In the genomic region with DNA sequence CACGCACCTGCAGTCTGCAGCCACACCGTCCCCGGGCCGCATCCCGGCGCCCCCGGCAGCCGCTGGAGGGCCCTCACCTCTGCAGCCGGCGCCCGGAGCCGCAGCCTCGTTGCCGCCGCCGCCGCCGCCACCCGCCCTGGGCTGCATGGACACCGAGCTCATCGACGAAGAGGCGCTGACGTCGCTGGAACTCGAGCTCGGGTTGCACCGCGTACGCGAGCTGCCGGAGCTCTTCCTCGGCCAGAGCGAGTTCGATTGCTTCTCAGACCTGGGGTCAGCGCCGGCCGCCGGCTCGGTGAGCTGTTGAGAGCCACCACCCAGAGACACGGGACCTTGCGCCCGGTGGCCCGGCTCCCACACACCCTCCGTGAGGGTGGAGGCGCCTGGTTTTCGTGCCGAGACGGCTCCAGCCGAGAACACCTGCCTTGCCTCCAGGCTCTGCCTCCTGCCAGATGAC, we compare ENCODE assay signal across 8 mouse cellular contexts. TPM values are rescaled to one million over a fixed set of nuclear protein-coding genes. Genes with fewer than 3 reads are reported as not detected.
DNase-seq lines count a peak whose midpoint lies in the region; ATAC-seq and TF ChIP-seq lines count a peak whose summit lies in the region.

No protein-coding gene starts in this region.

- peak overlapping the region; percentile 74 for H3K9ac ChIP-seq in heart, embryonic 15.5 days
- H3K9ac ChIP-seq in kidney, postnatal 0 days (ENCODE audit: low read depth, low read length): peak overlapping the region; percentile 72
- H3K9ac ChIP-seq in lung, embryonic 15.5 days: peak overlapping the region; percentile 47

- H3K4me2 ChIP-seq in heart, embryonic 15.5 days: peak overlapping the region; percentile 90
- H3K4me2 ChIP-seq in kidney, postnatal 0 days (ENCODE audit: low read length): peak overlapping the region; percentile 99
- peak overlapping the region; percentile 100 for H3K4me2 ChIP-seq in lung, embryonic 15.5 days

- H3K27ac ChIP-seq in bone marrow macrophage, adult 2 months (ENCODE audit: insufficient read depth, low read depth, low read length): no peak overlapping the region
- peak overlapping the region; percentile 85 for H3K27ac ChIP-seq in heart, embryonic 15.5 days
- H3K27ac ChIP-seq in kidney, postnatal 0 days: peak overlapping the region; percentile 62; the same call in 1 of the 2 replicates
- H3K27ac ChIP-seq in lung, embryonic 15.5 days: no peak overlapping the region
- no peak overlapping the region for H3K27ac ChIP-seq in olfactory bulb, adult 2 months (ENCODE audit: insufficient read depth, low read depth, low read length)

- no peaks in the 10 kb centered on the region; the same call in 1 of the 2 replicates for H3K27me3 ChIP-seq in erythroblast, embryonic 14.5 days (ENCODE audit: control insufficient read depth)
- no peaks in the 10 kb centered on the region for H3K27me3 ChIP-seq in heart, embryonic 15.5 days
- no peaks in the 10 kb centered on the region for H3K27me3 ChIP-seq in kidney, postnatal 0 days (ENCODE audit: insufficient read depth, low read length)
- H3K27me3 ChIP-seq in lung, embryonic 15.5 days: peaks cover 29% of the 10 kb centered on the region

- TF ChIP-seq POLR2A in bone marrow macrophage, adult 2 months (IDR thresholded peaks at IDR 0.05; ENCODE audit: borderline replicate concordance, low read depth, low read length): no peak
- no peak for TF ChIP-seq POLR2A in olfactory bulb, adult 2 months (IDR thresholded peaks at IDR 0.05; ENCODE audit: insufficient read depth, low read depth, low read length)

- H3K4me1 ChIP-seq in bone marrow macrophage, adult 2 months (ENCODE audit: control insufficient read depth, insufficient read depth, low read length): 0 out of 2 replicates have a peak, but pooled peaks cover 5% of the 10 kb centered on the region
- H3K4me1 ChIP-seq in erythroblast, embryonic 14.5 days (ENCODE audit: control insufficient read depth): peaks cover 83% of the 10 kb centered on the region
- H3K4me1 ChIP-seq in heart, embryonic 15.5 days (replicated peaks): peaks cover 23% of the 10 kb centered on the region
- H3K4me1 ChIP-seq in kidney, postnatal 0 days (replicated peaks; ENCODE audit: insufficient read depth, low read length): peaks cover 4% of the 10 kb centered on the region; the same call in 1 of the 2 replicates
- H3K4me1 ChIP-seq in lung, embryonic 15.5 days: peaks cover 15% of the 10 kb centered on the region
- H3K4me1 ChIP-seq in olfactory bulb, adult 2 months (ENCODE audit: control insufficient read depth, insufficient read depth, low read length): peaks cover 15% of the 10 kb centered on the region; the same call in 1 of the 2 replicates

- peak; percentile 50 for ATAC-seq in CD4-positive, CD25-positive, alpha-beta regulatory T cell, adult 4 months
- ATAC-seq in heart, embryonic 15.5 days (replicated peaks; ENCODE audit: insufficient number of reproducible peaks, insufficient read depth, low FRiP score, low read depth): peak; percentile 54
- ATAC-seq in kidney, postnatal 0 days (replicated peaks; ENCODE audit: low FRiP score, low read depth): peak; percentile 48
- ATAC-seq in lung, embryonic 15.5 days (ENCODE audit: borderline replicate concordance, extremely low read depth, low FRiP score, low TSS enrichment): peak; percentile 60

- WGBS in heart, embryonic 15.5 days: under 1% methylated on average over 50 of the region's 50 CpGs
- under 1% methylated on average over 50 of the region's 50 CpGs for WGBS in kidney, postnatal 0 days
- under 1% methylated on average over 50 of the region's 50 CpGs for WGBS in lung, embryonic 15.5 days
- WGBS in olfactory bulb, adult 2 months: 2% methylated on average over 50 of the region's 50 CpGs

- peak; percentile 63 for DNase-seq in kidney, postnatal 0 days (ENCODE audit: low spot score)
- peak; percentile 55 for DNase-seq in testis, postnatal 14 days (ENCODE audit: low spot score)

- no peak for TF ChIP-seq CTCF in bone marrow macrophage, adult 2 months (IDR thresholded peaks at IDR 0.05; ENCODE audit: low read depth, low read length)
- no peak for TF ChIP-seq CTCF in kidney, postnatal 0 days (IDR thresholded peaks at IDR 0.05; ENCODE audit: low read depth)
- no peak for TF ChIP-seq CTCF in olfactory bulb, adult 2 months (IDR thresholded peaks at IDR 0.05; ENCODE audit: insufficient read depth, low read depth, low read length)

- H3K9me3 ChIP-seq in erythroblast, embryonic 14.5 days (ENCODE audit: control insufficient read depth, low read length): peaks cover 8% of the 10 kb centered on the region; the same call in 1 of the 2 replicates
- no peaks in the 10 kb centered on the region for H3K9me3 ChIP-seq in heart, embryonic 15.5 days (replicated peaks)
- no peaks in the 10 kb centered on the region for H3K9me3 ChIP-seq in kidney, postnatal 0 days (replicated peaks; ENCODE audit: low read length)
- no peaks in the 10 kb centered on the region for H3K9me3 ChIP-seq in lung, embryonic 15.5 days

- H3K4me3 ChIP-seq in bone marrow macrophage, adult 2 months (ENCODE audit: insufficient read depth, low read length): peak overlapping the region; percentile 61
- H3K4me3 ChIP-seq in erythroblast, embryonic 14.5 days (replicated peaks): peak overlapping the region; percentile 98
- peak overlapping the region; percentile 62 for H3K4me3 ChIP-seq in heart, embryonic 15.5 days
- H3K4me3 ChIP-seq in kidney, postnatal 0 days (replicated peaks; ENCODE audit: low read depth, low read length): peak overlapping the region; percentile 53
- H3K4me3 ChIP-seq in lung, embryonic 15.5 days: peak overlapping the region; percentile 53
- peak overlapping the region; percentile 55 for H3K4me3 ChIP-seq in olfactory bulb, adult 2 months (ENCODE audit: insufficient read depth, low read depth, low read length)

- H3K36me3 ChIP-seq in erythroblast, embryonic 14.5 days (ENCODE audit: control insufficient read depth): peaks cover 36% of the 10 kb centered on the region
- no peaks in the 10 kb centered on the region for H3K36me3 ChIP-seq in heart, embryonic 15.5 days
- no peaks in the 10 kb centered on the region for H3K36me3 ChIP-seq in kidney, postnatal 0 days (ENCODE audit: insufficient read depth, low read length)
- H3K36me3 ChIP-seq in lung, embryonic 15.5 days: no peaks in the 10 kb centered on the region

RNA-seq across cellular contexts. Expression of gene Cited4, which starts 0.7 kb away (rescaled TPM):
- polyA plus RNA-seq in CD4-positive, CD25-positive, alpha-beta regulatory T cell, adult 4 months (2017; shearing (Covaris generic)): not detected
- polyA plus RNA-seq in bone marrow macrophage, adult 2 months (2012; ENCODE audit: insufficient read depth, insufficient read length, missing spikeins): not detected in 2 replicates
- 171 and 228 TPM in 2 replicates for polyA plus RNA-seq in erythroblast, embryonic 14.5 days (2012)
- 21.5 and 26.4 TPM in 2 replicates for polyA plus RNA-seq in heart, embryonic 15.5 days (2015; fragmentation: Nextera tagmentation; extraction: Ambion mirVana)
- 17.5 and 17.9 TPM in 2 replicates for polyA plus RNA-seq in kidney, postnatal 0 days (2015; fragmentation: Nextera tagmentation; extraction: Ambion mirVana)
- polyA plus RNA-seq in lung, embryonic 15.5 days (2015; fragmentation: Nextera tagmentation; extraction: Ambion mirVana): 2.1 and 2.5 TPM in 2 replicates
- polyA plus RNA-seq in olfactory bulb, adult 2 months (2012; ENCODE audit: insufficient read depth, insufficient read length, low replicate concordance, missing spikeins): not detected in 2 replicates

Comparison
In these comparisons a context has a peak if more than half of its experiments do, and no peak if none do; other contexts are left out.
1. H3K27ac ChIP-seq: peak in heart, embryonic 15.5 days (single experiment) and kidney, postnatal 0 days (single experiment); none in bone marrow macrophage, adult 2 months (single experiment), lung, embryonic 15.5 days (single experiment) and olfactory bulb, adult 2 months (single experiment).
2. Peak in every context shown above with its lines, with median percentiles within 50 percentile points of each other: ATAC-seq, H3K4me3 ChIP-seq, H3K4me2 ChIP-seq and H3K9ac ChIP-seq.